9 mouse cellular contexts compared by ENCODE assay signal in the genomic region with DNA sequence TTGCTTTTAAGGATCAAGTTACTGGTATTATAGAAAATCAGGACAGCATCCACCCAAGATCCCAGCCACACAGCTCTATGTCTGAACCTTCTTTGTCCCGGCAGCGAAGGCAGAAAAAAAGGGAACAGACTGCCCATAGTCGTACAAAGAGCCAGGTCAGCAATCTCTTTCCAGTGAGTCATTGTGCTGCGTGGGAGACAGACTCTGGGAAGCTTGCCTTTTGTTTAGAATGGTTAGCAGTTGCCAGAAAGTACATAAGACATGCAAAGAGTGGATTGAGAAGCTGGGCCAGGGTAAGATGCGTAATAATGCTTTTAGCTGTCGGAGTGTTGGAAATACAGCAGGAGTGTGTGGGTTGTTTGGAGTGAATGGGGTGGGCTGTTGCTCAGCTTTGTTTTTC. TPM values are rescaled to one million over a fixed set of nuclear protein-coding genes. Genes with fewer than 3 reads are reported as not detected.
DNase-seq lines count a peak whose midpoint lies in the region; ATAC-seq and TF ChIP-seq lines count a peak whose summit lies in the region.
"Had no signal": no experiment of that assay in that cellular context is flagged by ENCODE, and none has a peak within 500 bp of the region (broad histone marks: within the 10 kb centered on the region; RNA-seq: fewer than 3 reads in every experiment).

No protein-coding gene starts in this region.

- no peaks in the 10 kb centered on the region for H3K27me3 ChIP-seq in forebrain, postnatal 0 days (ENCODE audit: insufficient read depth, low read length)
- H3K27me3 ChIP-seq in forebrain, embryonic 15.5 days, result no peaks in the 10 kb centered on the region
- no peaks in the 10 kb centered on the region for H3K27me3 ChIP-seq in midbrain, embryonic 12.5 days

- H3K9me3 ChIP-seq in forebrain, postnatal 0 days (ENCODE audit: low read length), result no peaks in the 10 kb centered on the region
- no peaks in the 10 kb centered on the region for H3K9me3 ChIP-seq in forebrain, embryonic 15.5 days
- no peaks in the 10 kb centered on the region for H3K9me3 ChIP-seq in ES-E14 (ENCODE audit: control insufficient read depth, insufficient read depth, low read depth, low read length)
- H3K9me3 ChIP-seq in midbrain, embryonic 12.5 days, result no peaks in the 10 kb centered on the region

- H3K27ac ChIP-seq in forebrain, postnatal 0 days (ENCODE audit: low read depth, low read length), result no peak overlapping the region
- H3K27ac ChIP-seq in forebrain, embryonic 15.5 days (replicated peaks), result no peak overlapping the region
- H3K27ac ChIP-seq in ES-E14 (ENCODE audit: insufficient read depth, low read depth, low read length, poor library complexity, severe bottlenecking), result no peak overlapping the region
- peak overlapping the region; percentile 60 for H3K27ac ChIP-seq in midbrain, embryonic 12.5 days (replicated peaks)
- H3K27ac ChIP-seq: heart, adult 2 months had no signal

- DNase-seq in forebrain, postnatal 0 days, result peak; percentile 4
- no peak for DNase-seq in ES-E14 (ENCODE audit: low read depth, low spot score)
- peak; percentile 12 to 40 for DNase-seq in frontal cortex, postnatal 10 days (ENCODE audit: low spot score in 2 of 2)
- DNase-seq in kidney, postnatal 36 days, result peak; percentile 34 to 58
- no peak for DNase-seq in natural killer cell, adult 2 months (ENCODE audit: low spot score in 2 of 2)
- DNase-seq in thymus, postnatal 36 days, result no peak

- H3K4me1 ChIP-seq in forebrain, postnatal 0 days (ENCODE audit: insufficient read depth), result no peaks in the 10 kb centered on the region
- no peaks in the 10 kb centered on the region for H3K4me1 ChIP-seq in forebrain, embryonic 15.5 days
- no peaks in the 10 kb centered on the region for H3K4me1 ChIP-seq in ES-E14 (ENCODE audit: control insufficient read depth in 2 of 2, insufficient read depth in 2 of 2, low read length in 2 of 2, poor library complexity in 1 of 2)
- H3K4me1 ChIP-seq in midbrain, embryonic 12.5 days, result no peaks in the 10 kb centered on the region

- peak; percentile 55 for ATAC-seq in forebrain, postnatal 0 days
- ATAC-seq in forebrain, embryonic 15.5 days (replicated peaks), result no peak
- no peak; the same call in 1 of the 2 replicates for ATAC-seq in midbrain, embryonic 12.5 days (ENCODE audit: low FRiP score, low read depth)

- no peak overlapping the region for H3K4me2 ChIP-seq in forebrain, postnatal 0 days (ENCODE audit: low read depth)
- H3K4me2 ChIP-seq in forebrain, embryonic 15.5 days (replicated peaks), result no peak overlapping the region
- H3K4me2 ChIP-seq in midbrain, embryonic 12.5 days (replicated peaks), result no peak overlapping the region

- no peak overlapping the region for H3K4me3 ChIP-seq in forebrain, postnatal 0 days (ENCODE audit: low read depth, low read length)
- H3K4me3 ChIP-seq in forebrain, embryonic 15.5 days, result no peak overlapping the region
- H3K4me3 ChIP-seq in ES-E14 (ENCODE audit: insufficient read depth in 1 of 2, low read depth in 1 of 2, low read length in 2 of 2, poor library complexity in 1 of 2, severe bottlenecking in 1 of 2), result no peak overlapping the region
- H3K4me3 ChIP-seq in midbrain, embryonic 12.5 days, result no peak overlapping the region
- H3K4me3 ChIP-seq: heart, adult 2 months had no signal

- H3K9ac ChIP-seq in forebrain, postnatal 0 days, result no peak overlapping the region
- H3K9ac ChIP-seq in forebrain, embryonic 15.5 days (replicated peaks), result no peak overlapping the region
- no peak overlapping the region for H3K9ac ChIP-seq in ES-E14 (ENCODE audit: insufficient read depth, low read depth, low read length, poor library complexity, severe bottlenecking)
- no peak overlapping the region for H3K9ac ChIP-seq in midbrain, embryonic 12.5 days (replicated peaks)

- WGBS in forebrain, postnatal 0 days, result 31% methylated on average over 6 of the region's 6 CpGs
- WGBS in forebrain, embryonic 15.5 days, result 42% methylated on average over 6 of the region's 6 CpGs
- WGBS in midbrain, embryonic 12.5 days, result 55% methylated on average over 6 of the region's 6 CpGs

- no peak for TF ChIP-seq CTCF in forebrain, postnatal 0 days (IDR thresholded peaks at IDR 0.05; ENCODE audit: low read depth)

- peaks cover 47% of the 10 kb centered on the region for H3K36me3 ChIP-seq in forebrain, postnatal 0 days (ENCODE audit: insufficient read depth)
- H3K36me3 ChIP-seq in forebrain, embryonic 15.5 days, result peaks cover 29% of the 10 kb centered on the region
- no peaks in the 10 kb centered on the region for H3K36me3 ChIP-seq in ES-E14 (ENCODE audit: control insufficient read depth, insufficient read depth, low read length, poor library complexity, severe bottlenecking)
- peaks cover 56% of the 10 kb centered on the region for H3K36me3 ChIP-seq in midbrain, embryonic 12.5 days

- in situ Hi-C loops in ES-E14 (cut with MboI; ENCODE audit: low sequenced_read_pairs in 2 of 2, unreplicated experiment in 2 of 2), result no loop called here

TF ChIP-seq in ES-E14, 5 proteins besides CTCF, POLR2A, EP300 and RAD21:
- TF ChIP-seq ZC3H11A (IDR thresholded peaks at IDR 0.05; ENCODE audit: borderline replicate concordance, low read depth, low read length) (no peak), MAFK (IDR thresholded peaks at IDR 0.05; ENCODE audit: insufficient read depth, low read depth, low read length) (peak; percentile 22; the same call in 1 of the 2 replicates)
TF ChIP-seq in ES-E14: peak in this region for 1.

RNA-seq across cellular contexts. Expression of gene Nek4, which starts 23.0 kb away (rescaled TPM):
- 14.9 and 16.6 TPM in 2 replicates for total RNA-seq in forebrain, postnatal 0 days (2014; rRNA removed)
- polyA plus RNA-seq in forebrain, postnatal 0 days (2015; fragmentation: Nextera tagmentation; extraction: Ambion mirVana), result 7.9 and 14.0 TPM in 2 replicates
- polyA plus RNA-seq in forebrain, embryonic 15.5 days (2015; fragmentation: Nextera tagmentation; extraction: Ambion mirVana), result 16.7 and 17.3 TPM in 2 replicates
- total RNA-seq in ES-E14 (2012; rRNA removed), result 15.0 and 16.8 TPM in 2 replicates
- 20.1 and 22.6 TPM in 2 replicates for polyA plus RNA-seq in midbrain, embryonic 12.5 days (2016; fragmentation: Nextera tagmentation; extraction: Ambion mirVana)

RNA-seq across cellular contexts. Expression of gene Glt8d1, which starts 27.0 kb away (rescaled TPM):
- total RNA-seq in forebrain, postnatal 0 days (2014; rRNA removed), result 44.5 and 54.8 TPM in 2 replicates
- 38.7 and 39.8 TPM in 2 replicates for polyA plus RNA-seq in forebrain, postnatal 0 days (2015; fragmentation: Nextera tagmentation; extraction: Ambion mirVana)
- polyA plus RNA-seq in forebrain, embryonic 15.5 days (2015; fragmentation: Nextera tagmentation; extraction: Ambion mirVana), result 50.5 and 53.3 TPM in 2 replicates
- 22.4 and 25.4 TPM in 2 replicates for total RNA-seq in ES-E14 (2012; rRNA removed)
- 67.9 and 69.0 TPM in 2 replicates for polyA plus RNA-seq in midbrain, embryonic 12.5 days (2016; fragmentation: Nextera tagmentation; extraction: Ambion mirVana)

RNA-seq across cellular contexts. Expression of gene Spcs1, which starts 27.3 kb away (rescaled TPM):
- 217 and 226 TPM in 2 replicates for total RNA-seq in forebrain, postnatal 0 days (2014; rRNA removed)
- polyA plus RNA-seq in forebrain, postnatal 0 days (2015; fragmentation: Nextera tagmentation; extraction: Ambion mirVana), result 425 and 543 TPM in 2 replicates
- 284 and 296 TPM in 2 replicates for polyA plus RNA-seq in forebrain, embryonic 15.5 days (2015; fragmentation: Nextera tagmentation; extraction: Ambion mirVana)
- 161 and 182 TPM in 2 replicates for total RNA-seq in ES-E14 (2012; rRNA removed)
- 277 and 281 TPM in 2 replicates for polyA plus RNA-seq in midbrain, embryonic 12.5 days (2016; fragmentation: Nextera tagmentation; extraction: Ambion mirVana)

RNA-seq across cellular contexts. Expression of gene Itih1, which starts 31.1 kb away (rescaled TPM):
- total RNA-seq in forebrain, postnatal 0 days (2014; rRNA removed), result not detected in 2 replicates
- polyA plus RNA-seq in forebrain, postnatal 0 days (2015; fragmentation: Nextera tagmentation; extraction: Ambion mirVana), result not detected in 2 replicates
- polyA plus RNA-seq in forebrain, embryonic 15.5 days (2015; fragmentation: Nextera tagmentation; extraction: Ambion mirVana), result 0.08 TPM in 1 of 2 replicates, not detected in the other
- 0.04 TPM in 1 of 2 replicates, not detected in the other for total RNA-seq in ES-E14 (2012; rRNA removed)
- not detected in 2 replicates for polyA plus RNA-seq in midbrain, embryonic 12.5 days (2016; fragmentation: Nextera tagmentation; extraction: Ambion mirVana)
- total RNA-seq: heart, adult 2 months had no signal

RNA-seq across cellular contexts. Expression of gene Pbrm1, which starts 44.7 kb away (rescaled TPM):
- 70.6 and 90.9 TPM in 2 replicates for total RNA-seq in forebrain, postnatal 0 days (2014; rRNA removed)
- polyA plus RNA-seq in forebrain, postnatal 0 days (2015; fragmentation: Nextera tagmentation; extraction: Ambion mirVana), result 48.7 and 83.8 TPM in 2 replicates
- polyA plus RNA-seq in forebrain, embryonic 15.5 days (2015; fragmentation: Nextera tagmentation; extraction: Ambion mirVana), result 165 and 166 TPM in 2 replicates
- total RNA-seq in ES-E14 (2012; rRNA removed), result 57.2 and 58.9 TPM in 2 replicates
- polyA plus RNA-seq in midbrain, embryonic 12.5 days (2016; fragmentation: Nextera tagmentation; extraction: Ambion mirVana), result 214 and 226 TPM in 2 replicates

Comparison
In these comparisons a context has a peak if more than half of its experiments do, and no peak if none do; other contexts are left out.
1. DNase-seq: peak in forebrain, postnatal 0 days (single experiment), frontal cortex, postnatal 10 days (2 of 2) and kidney, postnatal 36 days (2 of 2); none in ES-E14 (single experiment), natural killer cell, adult 2 months (0 of 2) and thymus, postnatal 36 days (0 of 2).